Mouse (Mus musculus): ENCODE data around the gene Ralgps2. TPM values are rescaled to one million over a fixed set of nuclear protein-coding genes. Genes with fewer than 3 reads are reported as not detected.

Ralgps2 gene
- total RNA-seq, 1 experiment = 40.6 TPM

- Histone ChIP-seq H3K36me3 (ENCODE audit: control insufficient read depth, insufficient read depth, low read length, poor library complexity, severe bottlenecking) (no peaks in the 10 kb centered on the region), H3K9me3 (ENCODE audit: control insufficient read depth, insufficient read depth, low read depth, low read length) (no peaks in the 10 kb centered on the region), H3K9ac (ENCODE audit: insufficient read depth, low read depth, low read length, poor library complexity, severe bottlenecking) (no peak overlapping the region), H3K27ac (ENCODE audit: insufficient read depth, low read depth, low read length, poor library complexity, severe bottlenecking) (no peak overlapping the region), H3K4me3 (ENCODE audit: insufficient read depth in 1 of 2, low read depth in 1 of 2, low read length in 2 of 2, poor library complexity in 1 of 2, severe bottlenecking in 1 of 2) (no peak overlapping the region), H3K4me1 (ENCODE audit: control insufficient read depth in 2 of 2, insufficient read depth in 2 of 2, low read length in 2 of 2, poor library complexity in 1 of 2) (no peaks in the 10 kb centered on the region)
- in situ Hi-C loops (cut with MboI; ENCODE audit: low sequenced_read_pairs in 2 of 2, unreplicated experiment in 2 of 2) = no loop called here
- TF ChIP-seq ZC3H11A (IDR thresholded peaks at IDR 0.05; ENCODE audit: borderline replicate concordance, low read depth, low read length) = no peak
- no peak for TF ChIP-seq ZNF384 (IDR thresholded peaks at IDR 0.05; ENCODE audit: low read depth, low read length)
- no peak for TF ChIP-seq HCFC1 (IDR thresholded peaks at IDR 0.05; ENCODE audit: borderline replicate concordance, insufficient read depth, low read length)
- no peak for TF ChIP-seq MAFK (IDR thresholded peaks at IDR 0.05; ENCODE audit: insufficient read depth, low read depth, low read length)
- no peak for TF ChIP-seq CHD2 (IDR thresholded peaks at IDR 0.05; ENCODE audit: low read depth, low read length)
- DNase-seq (ENCODE audit: low read depth, low spot score) = no peak
Measured at GRCm38 (mm10) chr1:156870028-156870427, 69.4 kb downstream of the Ralgps2 start.

- no peak overlapping the region for H3K27ac ChIP-seq (ENCODE audit: insufficient read depth, low read depth, low read length, poor library complexity, severe bottlenecking)
- H3K9ac ChIP-seq (ENCODE audit: insufficient read depth, low read depth, low read length, poor library complexity, severe bottlenecking) = no peak overlapping the region
- in situ Hi-C loops (cut with MboI; ENCODE audit: low sequenced_read_pairs in 2 of 2, unreplicated experiment in 2 of 2) = no loop called here
Measured at GRCm38 (mm10) chr1:156864240-156864639, 75.2 kb downstream of the Ralgps2 start.

GRCm38 (mm10) chr1:156863726-156864125 lies 75.7 kb downstream of the Ralgps2 start:
- H3K27ac ChIP-seq (ENCODE audit: insufficient read depth, low read depth, low read length, poor library complexity, severe bottlenecking) = no peak overlapping the region
- no peaks in the 10 kb centered on the region for H3K9me3 ChIP-seq (ENCODE audit: control insufficient read depth, insufficient read depth, low read depth, low read length)
- H3K4me3 ChIP-seq (ENCODE audit: insufficient read depth in 1 of 2, low read depth in 1 of 2, low read length in 2 of 2, poor library complexity in 1 of 2, severe bottlenecking in 1 of 2) = no peak overlapping the region
- no peaks in the 10 kb centered on the region for H3K4me1 ChIP-seq (ENCODE audit: control insufficient read depth in 2 of 2, insufficient read depth in 2 of 2, low read length in 2 of 2, poor library complexity in 1 of 2)
- in situ Hi-C loops (cut with MboI; ENCODE audit: low sequenced_read_pairs in 2 of 2, unreplicated experiment in 2 of 2) = no loop called here
- no peak for DNase-seq (ENCODE audit: low read depth, low spot score)
- no peaks in the 10 kb centered on the region; the same call in 1 of the 2 replicates for H3K36me3 ChIP-seq (ENCODE audit: control insufficient read depth, insufficient read depth, low read length, poor library complexity, severe bottlenecking)
- H3K9ac ChIP-seq (ENCODE audit: insufficient read depth, low read depth, low read length, poor library complexity, severe bottlenecking) = no peak overlapping the region
- TF ChIP-seq HCFC1 (IDR thresholded peaks at IDR 0.05; ENCODE audit: borderline replicate concordance, insufficient read depth, low read length) = no peak

More at GRCm38 (mm10) chr1:156864240-156864639, 75.2 kb downstream of the Ralgps2 start:
- DNase-seq (ENCODE audit: low read depth, low spot score) = no peak
- Histone ChIP-seq H3K36me3 (ENCODE audit: control insufficient read depth, insufficient read depth, low read length, poor library complexity, severe bottlenecking) (no peaks in the 10 kb centered on the region; the same call in 1 of the 2 replicates), H3K9me3 (ENCODE audit: control insufficient read depth, insufficient read depth, low read depth, low read length) (no peaks in the 10 kb centered on the region), H3K4me1 (ENCODE audit: control insufficient read depth in 2 of 2, insufficient read depth in 2 of 2, low read length in 2 of 2, poor library complexity in 1 of 2) (no peaks in the 10 kb centered on the region), H3K4me3 (ENCODE audit: insufficient read depth in 1 of 2, low read depth in 1 of 2, low read length in 2 of 2, poor library complexity in 1 of 2, severe bottlenecking in 1 of 2) (no peak overlapping the region)
- TF ChIP-seq ZC3H11A (IDR thresholded peaks at IDR 0.05; ENCODE audit: borderline replicate concordance, low read depth, low read length) (no peak), ZNF384 (IDR thresholded peaks at IDR 0.05; ENCODE audit: low read depth, low read length) (no peak), CHD2 (IDR thresholded peaks at IDR 0.05; ENCODE audit: low read depth, low read length) (no peak), HCFC1 (IDR thresholded peaks at IDR 0.05; ENCODE audit: borderline replicate concordance, insufficient read depth, low read length) (no peak), MAFK (IDR thresholded peaks at IDR 0.05; ENCODE audit: insufficient read depth, low read depth, low read length) (no peak)

- H3K4me3 ChIP-seq (ENCODE audit: insufficient read depth in 1 of 2, low read depth in 1 of 2, low read length in 2 of 2, poor library complexity in 1 of 2, severe bottlenecking in 1 of 2) = no peak overlapping the region
- H3K9ac ChIP-seq (ENCODE audit: insufficient read depth, low read depth, low read length, poor library complexity, severe bottlenecking) = no peak overlapping the region
- DNase-seq (ENCODE audit: low read depth, low spot score) = no peak
- H3K27ac ChIP-seq (ENCODE audit: insufficient read depth, low read depth, low read length, poor library complexity, severe bottlenecking) = no peak overlapping the region
- no peaks in the 10 kb centered on the region for H3K4me1 ChIP-seq (ENCODE audit: control insufficient read depth in 2 of 2, insufficient read depth in 2 of 2, low read length in 2 of 2, poor library complexity in 1 of 2)
- no peak for TF ChIP-seq ZC3H11A (IDR thresholded peaks at IDR 0.05; ENCODE audit: borderline replicate concordance, low read depth, low read length)
- no peak for TF ChIP-seq ZNF384 (IDR thresholded peaks at IDR 0.05; ENCODE audit: low read depth, low read length)
- TF ChIP-seq MAFK (IDR thresholded peaks at IDR 0.05; ENCODE audit: insufficient read depth, low read depth, low read length) = no peak
- no peak for TF ChIP-seq CHD2 (IDR thresholded peaks at IDR 0.05; ENCODE audit: low read depth, low read length)
- no peak for TF ChIP-seq HCFC1 (IDR thresholded peaks at IDR 0.05; ENCODE audit: borderline replicate concordance, insufficient read depth, low read length)
- in situ Hi-C loops (cut with MboI; ENCODE audit: low sequenced_read_pairs in 2 of 2, unreplicated experiment in 2 of 2) = no loop called here
- H3K9me3 ChIP-seq (ENCODE audit: control insufficient read depth, insufficient read depth, low read depth, low read length) = no peaks in the 10 kb centered on the region
- no peaks in the 10 kb centered on the region; the same call in 1 of the 2 replicates for H3K36me3 ChIP-seq (ENCODE audit: control insufficient read depth, insufficient read depth, low read length, poor library complexity, severe bottlenecking)
Measured at GRCm38 (mm10) chr1:156861475-156862043, 77.9 kb downstream of the Ralgps2 start.

GRCm38 (mm10) chr1:156860266-156860665 lies 79.2 kb downstream of the Ralgps2 start:
- in situ Hi-C loops (cut with MboI; ENCODE audit: low sequenced_read_pairs in 2 of 2, unreplicated experiment in 2 of 2) = no loop called here
- Histone ChIP-seq H3K4me3 (ENCODE audit: insufficient read depth in 1 of 2, low read depth in 1 of 2, low read length in 2 of 2, poor library complexity in 1 of 2, severe bottlenecking in 1 of 2) (no peak overlapping the region), H3K9me3 (ENCODE audit: control insufficient read depth, insufficient read depth, low read depth, low read length) (no peaks in the 10 kb centered on the region), H3K27ac (ENCODE audit: insufficient read depth, low read depth, low read length, poor library complexity, severe bottlenecking) (no peak overlapping the region), H3K9ac (ENCODE audit: insufficient read depth, low read depth, low read length, poor library complexity, severe bottlenecking) (no peak overlapping the region), H3K36me3 (ENCODE audit: control insufficient read depth, insufficient read depth, low read length, poor library complexity, severe bottlenecking) (no peaks in the 10 kb centered on the region; the same call in 1 of the 2 replicates), H3K4me1 (ENCODE audit: control insufficient read depth in 2 of 2, insufficient read depth in 2 of 2, low read length in 2 of 2, poor library complexity in 1 of 2) (no peaks in the 10 kb centered on the region)
- TF ChIP-seq ZNF384 (IDR thresholded peaks at IDR 0.05; ENCODE audit: low read depth, low read length) (no peak), CHD2 (IDR thresholded peaks at IDR 0.05; ENCODE audit: low read depth, low read length) (no peak), MAFK (IDR thresholded peaks at IDR 0.05; ENCODE audit: insufficient read depth, low read depth, low read length) (no peak), ZC3H11A (IDR thresholded peaks at IDR 0.05; ENCODE audit: borderline replicate concordance, low read depth, low read length) (no peak), HCFC1 (IDR thresholded peaks at IDR 0.05; ENCODE audit: borderline replicate concordance, insufficient read depth, low read length) (no peak)
- no peak for DNase-seq (ENCODE audit: low read depth, low spot score)

All from ES-E14 (cell line).